Mouse (Mus musculus) liver, adult 2 months (tissue): ENCODE measurements around the gene Gabrb2.

ENCODE experiments used
- CTCF ChIP-seq: fragments of 200-500 bp; IDR thresholded peaks from 2 replicates; pipeline ENCODE4 v1.5.1; 2011; ENCODE audit warnings: low read depth, low read length, control low read depth
- POLR2A ChIP-seq: fragments of 200-500 bp; IDR thresholded peaks from 2 replicates; pipeline ENCODE4 v1.6.1; 2011; ENCODE audit warnings: low read length, control low read depth; ENCODE audit not compliant: insufficient read depth; ENCODE audit errors: extremely low read depth

DNA sequence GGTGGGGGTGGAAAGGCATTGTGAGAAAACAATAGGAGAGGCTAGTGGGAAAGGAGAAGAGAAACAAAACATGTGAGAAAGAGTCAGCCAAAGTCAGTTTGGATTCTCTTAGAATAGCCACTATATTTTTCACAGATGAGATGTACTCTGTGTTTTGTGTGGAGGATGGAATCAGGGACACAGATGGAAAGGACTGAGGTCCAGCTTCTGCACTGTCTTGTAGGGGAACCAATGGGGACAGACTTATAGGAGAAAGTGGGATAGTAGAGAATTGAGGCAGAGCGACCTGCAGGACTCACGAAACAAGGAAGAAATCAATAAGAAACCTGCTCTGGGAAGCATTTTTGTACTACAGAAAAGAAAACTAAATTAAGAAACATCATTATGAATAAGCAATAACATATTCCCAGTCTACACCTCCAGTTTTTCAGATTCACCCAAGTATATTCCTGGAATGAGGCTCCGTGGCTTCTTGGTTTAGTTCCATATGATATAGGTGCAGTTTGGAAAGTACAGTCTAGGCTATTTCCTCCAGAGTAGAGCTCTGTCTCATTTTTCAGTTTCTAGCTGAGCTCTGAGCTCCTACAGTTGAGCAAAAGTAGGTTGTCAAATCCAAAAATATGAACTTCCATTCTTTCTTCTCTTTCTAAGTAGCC is 108.8 kb downstream of the Gabrb2 start:
- no peak for TF ChIP-seq CTCF
- no peak for TF ChIP-seq POLR2A
